13 mouse cellular contexts compared by ENCODE assay signal in genomic region chr16:17410209-17410608, GRCm38 (mm10). TPM values are rescaled to one million over a fixed set of nuclear protein-coding genes. Genes with fewer than 3 reads are reported as not detected.
A peak's percentile ranks its signal among the peaks of the same experiment; 100 is the strongest.
DNase-seq lines count a peak whose midpoint lies in the region; ATAC-seq and TF ChIP-seq lines count a peak whose summit lies in the region.
"Had no signal": no experiment of that assay in that cellular context is flagged by ENCODE, and none has a peak within 500 bp of the region (broad histone marks: within the 10 kb centered on the region; RNA-seq: fewer than 3 reads in every experiment).

No protein-coding gene starts in this region.

- H3K4me1 ChIP-seq in spleen, adult 2 months (ENCODE audit: control insufficient read depth, insufficient read depth, insufficient read length): peaks cover 12% of the 10 kb centered on the region; the same call in 1 of the 2 replicates
- no peaks in the 10 kb centered on the region; the same call in 1 of the 2 replicates for H3K4me1 ChIP-seq in stomach, postnatal 0 days (replicated peaks; ENCODE audit: control insufficient read depth, insufficient read depth)

- no peak for ATAC-seq in stomach, postnatal 0 days (ENCODE audit: low FRiP score, low TSS enrichment)
- ATAC-seq: hindbrain, embryonic 16.5 days; Patski had no signal

- H3K9me3 ChIP-seq in stomach, postnatal 0 days (ENCODE audit: control insufficient read depth, low read length): no peaks in the 10 kb centered on the region
- H3K9me3 ChIP-seq: midbrain, embryonic 10.5 days; neural tube, embryonic 12.5 days had no signal

- intact Hi-C loops in gastrocnemius, postnatal 14 days (cut with DNase I; ENCODE audit: low total_unique reads): no loop called here

- peak overlapping the region; percentile 16 for H3K27ac ChIP-seq in spleen, adult 2 months (ENCODE audit: insufficient read depth, low read length)
- peak overlapping the region; percentile 30 for H3K27ac ChIP-seq in stomach, postnatal 0 days (replicated peaks)
- H3K27ac ChIP-seq: midbrain, embryonic 10.5 days; neural tube, embryonic 12.5 days had no signal

- no peak for TF ChIP-seq EP300 in stomach, postnatal 0 days (optimal IDR thresholded peaks at IDR 0.05)

- H3K27me3 ChIP-seq in spleen, adult 2 months (ENCODE audit: control insufficient read depth, insufficient read depth, low read length): no peaks in the 10 kb centered on the region
- no peaks in the 10 kb centered on the region for H3K27me3 ChIP-seq in stomach, postnatal 0 days (ENCODE audit: control insufficient read depth, insufficient read depth, low read length)
- H3K27me3 ChIP-seq: neural tube, embryonic 12.5 days; Patski had no signal

- TF ChIP-seq CTCF in spleen, adult 2 months (IDR thresholded peaks at IDR 0.05; ENCODE audit: extremely low read depth, insufficient read depth, insufficient read length, insufficient replicate concordance): no peak
- no peak for TF ChIP-seq CTCF in stomach, postnatal 0 days (IDR thresholded peaks at IDR 0.05; ENCODE audit: low read depth)

- H3K9ac ChIP-seq in stomach, postnatal 0 days (ENCODE audit: low read length): no peak overlapping the region
- H3K9ac ChIP-seq: neural tube, embryonic 12.5 days had no signal

- 43% methylated on average over 4 of the region's 4 CpGs for WGBS in spleen, adult 2 months
- 37% methylated on average over 4 of the region's 4 CpGs for WGBS in stomach, postnatal 0 days

- no peak overlapping the region for H3K4me2 ChIP-seq in stomach, postnatal 0 days (replicated peaks; ENCODE audit: low read depth)
- H3K4me2 ChIP-seq: neural tube, embryonic 12.5 days had no signal

- DNase-seq in spleen, adult 2 months (ENCODE audit: low read depth in 1 of 2, low spot score in 2 of 2): no peak
- DNase-seq in spleen, adult 18-20 months: no peak
- DNase-seq in heart, adult 9 months (ENCODE audit: low spot score in 2 of 2): peak; percentile 32 to 40
- DNase-seq in kidney, postnatal 14 days: peak; percentile 40
- peak; percentile 40 for DNase-seq in stomach, postnatal 0 days (ENCODE audit: low spot score)
- DNase-seq in layer of hippocampus, adult 8-10 months (ENCODE audit: low spot score in 2 of 2): no peak
- no peak for DNase-seq in layer of hippocampus, adult 11-12 months (ENCODE audit: low spot score)
- no peak for DNase-seq in gastrocnemius, postnatal 14 days
- DNase-seq: cerebellum, adult 9-10 months had no signal

- no peak for TF ChIP-seq POLR2A in spleen, adult 2 months (IDR thresholded peaks at IDR 0.05; ENCODE audit: low read depth, low read length)

- H3K4me3 ChIP-seq in spleen, adult 2 months (ENCODE audit: extremely low read depth, insufficient read depth, insufficient read length): no peak overlapping the region
- no peak overlapping the region for H3K4me3 ChIP-seq in stomach, postnatal 0 days (ENCODE audit: low read depth, low read length)
- H3K4me3 ChIP-seq: midbrain, embryonic 10.5 days; neural tube, embryonic 12.5 days had no signal

- H3K36me3 ChIP-seq in spleen, adult 2 months (ENCODE audit: control insufficient read depth, insufficient read depth, low read length): peaks cover 1% of the 10 kb centered on the region; the same call in 1 of the 2 replicates
- H3K36me3 ChIP-seq in stomach, postnatal 0 days (ENCODE audit: control insufficient read depth, insufficient read depth, low read length): no peaks in the 10 kb centered on the region
- H3K36me3 ChIP-seq: midbrain, embryonic 10.5 days; neural tube, embryonic 12.5 days had no signal

RNA-seq across cellular contexts. Expression of gene Pi4ka, which starts 4.1 kb away (rescaled TPM):
- polyA plus RNA-seq in spleen, adult 2 months (2012; rRNA removed): 49.4 and 53.5 TPM in 2 replicates
- 15.5 and 16.6 TPM in 2 replicates for polyA plus RNA-seq in stomach, postnatal 0 days (2015; fragmentation: Nextera tagmentation; extraction: Ambion mirVana)
- 100 to 1,000 TPM; 261 to 306 (median 301) TPM for total RNA-seq in layer of hippocampus, adult 8-10 months (2022)
- total RNA-seq in gastrocnemius, postnatal 14 days (2021): 10 to 100 TPM; 16.0 to 16.6 TPM

RNA-seq across cellular contexts. Expression of gene Snap29, which starts 4.4 kb away (rescaled TPM):
- polyA plus RNA-seq in spleen, adult 2 months (2012; rRNA removed): 7.1 and 7.3 TPM in 2 replicates
- polyA plus RNA-seq in stomach, postnatal 0 days (2015; fragmentation: Nextera tagmentation; extraction: Ambion mirVana): 13.8 and 14.7 TPM in 2 replicates
- total RNA-seq in layer of hippocampus, adult 8-10 months (2022): 10 to 100 TPM; 19.5 to 21.6 (median 20.7) TPM
- total RNA-seq in gastrocnemius, postnatal 14 days (2021): 10 to 100 TPM; 12.1 to 12.7 TPM

RNA-seq across cellular contexts. Expression of gene Crkl, which starts 41.6 kb away (rescaled TPM):
- 50.5 and 67.7 TPM in 2 replicates for polyA plus RNA-seq in spleen, adult 2 months (2012; rRNA removed)
- 29.1 and 30.0 TPM in 2 replicates for polyA plus RNA-seq in stomach, postnatal 0 days (2015; fragmentation: Nextera tagmentation; extraction: Ambion mirVana)
- 10 to 100 TPM; 35.3 to 49.3 (median 38.4) TPM for total RNA-seq in layer of hippocampus, adult 8-10 months (2022)
- 10 to 100 TPM; 21.0 to 21.2 TPM for total RNA-seq in gastrocnemius, postnatal 14 days (2021)

Comparison
In these comparisons a context has a peak if more than half of its experiments do, and no peak if none do; other contexts are left out.
1. DNase-seq: peak in heart, adult 9 months (2 of 2), kidney, postnatal 14 days (single experiment) and stomach, postnatal 0 days (single experiment); none in spleen, adult 2 months (0 of 2), spleen, adult 18-20 months (0 of 2), layer of hippocampus, adult 8-10 months (0 of 2), layer of hippocampus, adult 11-12 months (single experiment) and gastrocnemius, postnatal 14 days (single experiment).
2. RNA of gene Pi4ka, which starts 4.1 kb away (total RNA-seq): 261 to 306 TPM in layer of hippocampus, adult 8-10 months; 16.0 to 16.6 TPM in gastrocnemius, postnatal 14 days; every median in the first group is over 10 times any median in the second.